Mouse (Mus musculus) inflammation-experienced regulatory T-cells, adult 16 weeks (primary cell): ENCODE results near the gene Cdkn2a. TPM values are rescaled to one million over a fixed set of nuclear protein-coding genes. Genes with fewer than 3 reads are reported as not detected.

Source experiments
- polyA plus RNA-seq: library from polyadenylated mRNA; unstranded; fragments of 100-300 nt; shearing (Covaris generic); gene quantifications from one replicate; pipeline ENCODE4 v1.2.1, GENCODE M21; 2017

The Cdkn2a gene
- not detected for polyA plus RNA-seq

DNA sequence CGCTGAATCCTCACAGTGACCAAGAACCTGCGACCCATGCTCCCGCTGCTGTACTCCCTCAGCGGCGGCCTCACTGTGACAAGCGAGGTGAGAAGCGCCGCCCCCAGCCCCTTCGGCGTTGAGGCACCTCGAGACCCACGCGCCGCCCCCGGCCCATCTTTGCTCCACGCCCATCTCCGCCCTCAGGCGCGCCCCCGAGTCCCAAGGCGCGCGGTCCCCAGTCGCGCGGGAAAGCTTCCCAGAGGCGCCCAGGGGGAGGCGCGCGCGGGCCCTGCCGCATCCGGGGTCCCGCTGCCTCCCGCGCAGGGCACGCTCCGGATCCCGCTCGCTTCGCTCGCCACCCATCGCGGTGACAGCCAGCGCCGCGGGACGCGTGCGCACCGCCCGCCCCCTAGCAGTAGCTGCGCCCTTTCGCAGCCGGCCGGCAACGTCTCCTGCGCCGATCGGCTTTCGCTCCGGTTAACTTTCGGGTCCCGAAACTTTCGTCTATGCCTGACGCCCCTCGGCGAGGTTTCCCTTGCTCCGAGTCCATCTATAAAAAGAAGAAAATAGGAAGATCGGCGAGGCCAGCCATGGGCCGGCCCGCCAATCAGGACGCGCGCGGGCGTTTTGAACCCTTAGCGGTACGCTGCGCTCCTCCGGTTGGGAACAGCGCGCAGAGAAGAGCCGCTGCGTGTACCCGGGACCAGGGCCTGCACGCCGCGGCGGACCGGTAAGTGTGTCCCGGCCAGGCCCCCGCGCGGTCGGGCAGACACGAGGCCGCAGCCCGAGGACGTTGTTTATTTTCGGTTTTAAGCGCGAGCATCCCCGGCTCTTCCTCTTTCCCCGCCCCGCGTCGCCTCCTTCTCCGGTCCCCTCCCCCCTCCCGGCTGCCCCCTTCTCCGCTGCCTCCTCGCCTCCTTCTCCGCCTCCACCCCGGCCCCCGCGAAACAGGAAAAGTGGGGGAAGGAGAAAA is at the start of gene Cdkn2a:
Gene Cdkn2a, minus strand, starts transcription at position 168 of the 955 bp plus-strand sequence.

GRCm38 (mm10) chr4:89310491-89311254 is 16.2 kb upstream of the Cdkn2a start, which contains the start of gene Cdkn2b:
TSS of gene Cdkn2b (minus strand) at chr4:89311039.

Other genes with a start within 250 kb of the Cdkn2a start
- 57.1 TPM for gene Mtap, start 157.5 kb downstream of the Cdkn2a start, polyA plus RNA-seq
- gene Cdkn2b, start 16.4 kb upstream of the Cdkn2a start, polyA plus RNA-seq: 0.35 TPM